Mouse (Mus musculus): ENCODE measurements at regions not wholly inside any gene's neighbourhood (a gene's known extent, or its start where the extent isn't known, plus 50 kb on each side); places are given as distances from the start of the nearest gene placed in this dataset.
A peak's percentile ranks its signal among the peaks of the same experiment; 100 is the strongest.

DNA sequence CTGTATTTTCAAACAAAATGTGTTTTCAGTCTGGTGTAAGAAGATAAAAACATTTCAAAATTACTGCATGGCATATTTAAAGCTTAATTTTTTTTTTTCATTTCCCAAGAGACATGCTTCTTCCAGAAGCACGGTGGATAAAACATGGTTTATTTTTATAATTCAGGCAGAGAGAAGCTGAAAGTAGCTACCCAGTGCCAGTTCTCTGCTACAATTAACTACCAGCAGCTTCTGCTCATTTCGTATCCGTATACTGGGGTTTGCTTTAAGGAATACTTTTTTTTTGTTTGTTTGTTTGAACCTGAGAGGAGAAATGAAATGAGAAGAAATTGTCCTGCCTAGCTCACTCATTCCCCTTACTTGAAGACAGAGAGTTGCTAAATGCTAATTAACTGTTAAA lies 98.9 kb upstream of the Tmtc1 start:
- no peak for DNase-seq (ENCODE audit: extremely low spot score, low spot score)

GRCm38 (mm10) chr6:148541981-148542380 lies 97.8 kb upstream of the Tmtc1 start:
- DNase-seq (ENCODE audit: extremely low spot score, low spot score): no peak

GRCm38 (mm10) chr6:148539207-148539960 lies 95.2 kb upstream of the Tmtc1 start:
- peak; percentile 14 for DNase-seq (ENCODE audit: extremely low spot score, low spot score)

DNA sequence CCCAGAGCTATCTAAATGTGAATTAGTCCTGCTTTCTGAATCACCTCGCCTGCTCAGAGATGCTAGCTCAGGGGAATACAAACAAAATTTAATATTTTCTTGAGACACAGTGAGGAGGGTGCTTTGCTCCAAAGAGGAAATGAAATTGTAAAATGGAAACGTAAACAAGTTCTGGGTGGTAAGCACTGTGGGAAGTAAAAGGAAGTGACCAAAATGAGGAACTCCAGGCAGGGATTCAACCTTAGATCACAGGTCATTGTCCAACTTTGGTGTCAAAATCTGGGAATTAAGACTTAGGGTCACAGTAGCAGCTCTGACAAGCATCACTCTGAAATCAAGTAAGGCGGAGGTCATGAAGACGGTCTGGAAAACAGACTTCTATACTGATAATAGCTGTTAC lies 90.2 kb upstream of the Tmtc1 start:
- DNase-seq (ENCODE audit: extremely low spot score, low spot score): no peak

- no peak for DNase-seq (ENCODE audit: extremely low spot score, low spot score)
These were observed 86.9 kb upstream of the Tmtc1 start for GRCm38 (mm10) chr6:148531068-148531467.

DNA sequence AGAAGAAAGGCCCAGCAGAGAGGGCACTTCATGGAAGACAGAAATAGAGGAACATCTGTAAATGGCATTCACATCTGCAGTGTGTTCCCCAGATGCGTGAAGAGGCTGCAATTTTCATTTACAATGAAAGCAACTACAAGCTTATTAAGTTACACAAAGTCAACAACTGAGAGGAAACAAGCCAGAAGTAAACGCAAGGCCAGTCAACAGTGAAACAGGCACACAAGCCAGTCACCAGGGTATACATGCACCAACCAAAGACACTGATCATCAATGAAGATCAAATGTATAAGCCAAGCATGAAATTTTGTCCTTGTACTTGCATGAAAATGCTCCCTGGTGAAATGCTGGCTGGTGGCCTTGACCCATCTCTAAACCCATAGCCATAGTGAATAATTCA lies 84.4 kb upstream of the Tmtc1 start:
- DNase-seq (ENCODE audit: extremely low spot score, low spot score): no peak

- DNase-seq (ENCODE audit: extremely low spot score, low spot score): no peak
These were observed 78.7 kb upstream of the Tmtc1 start for GRCm38 (mm10) chr6:148522893-148523292.

DNA sequence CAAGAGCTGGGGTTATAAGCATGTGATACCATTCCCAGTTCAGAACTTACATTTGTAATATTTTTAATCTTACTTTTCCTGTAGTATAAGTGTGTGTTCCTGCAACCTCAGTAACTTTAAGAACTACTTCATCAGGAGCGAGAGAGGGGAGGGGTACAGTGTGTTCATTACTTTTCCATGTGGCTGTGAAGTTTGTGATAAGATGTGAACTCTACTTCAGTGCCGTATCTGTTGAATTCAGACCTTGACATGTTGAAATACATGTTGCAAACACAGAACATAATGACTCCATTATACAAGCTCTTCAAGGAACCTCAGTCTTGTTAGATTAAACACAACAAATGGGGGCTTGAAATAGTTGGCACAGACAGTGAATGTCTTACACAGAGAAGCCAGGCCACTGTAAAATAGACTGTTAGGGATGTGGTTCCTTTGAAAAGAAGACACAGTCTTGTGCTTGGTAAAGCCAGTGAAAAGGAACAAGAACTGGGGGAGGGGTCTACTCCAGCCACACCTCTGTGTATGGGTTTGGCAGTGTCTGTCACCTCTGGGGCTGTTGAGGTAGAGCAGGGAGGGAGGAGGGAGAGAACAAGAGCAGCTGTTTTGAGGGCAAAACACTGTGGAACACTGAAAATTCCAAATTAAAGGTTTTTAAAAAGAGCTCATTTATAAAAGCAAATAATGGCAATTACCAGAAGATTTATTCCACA lies 73.5 kb upstream of the Tmtc1 start:
- DNase-seq (ENCODE audit: extremely low spot score, low spot score): no peak

GRCm38 (mm10) chr6:148516654-148517053 lies 72.5 kb upstream of the Tmtc1 start:
- DNase-seq (ENCODE audit: extremely low spot score, low spot score): no peak

GRCm38 (mm10) chr6:148515105-148515504 lies 70.9 kb upstream of the Tmtc1 start:
- DNase-seq (ENCODE audit: extremely low spot score, low spot score): no peak

DNA sequence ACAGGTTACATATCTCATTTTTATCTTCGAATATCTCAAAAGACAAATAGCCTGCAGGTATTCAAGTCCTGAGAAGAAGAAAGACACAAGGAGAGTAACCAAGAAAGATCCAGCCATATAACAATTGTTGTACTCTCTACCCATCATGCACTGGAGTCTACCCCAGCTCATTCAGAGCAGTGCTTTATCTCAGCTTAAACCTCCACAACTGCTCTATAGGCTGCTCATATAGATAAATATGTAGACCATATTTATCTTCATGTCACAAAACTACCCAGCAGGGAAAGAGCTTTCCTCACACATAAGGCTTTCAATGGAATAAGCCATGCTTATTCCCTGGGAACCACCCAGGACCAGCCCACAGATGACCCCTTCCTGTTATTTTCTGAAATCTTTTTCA lies 70.5 kb upstream of the Tmtc1 start:
- DNase-seq (ENCODE audit: extremely low spot score, low spot score): no peak

GRCm38 (mm10) chr6:148514124-148514523 lies 69.9 kb upstream of the Tmtc1 start:
- DNase-seq (ENCODE audit: extremely low spot score, low spot score): no peak

DNA sequence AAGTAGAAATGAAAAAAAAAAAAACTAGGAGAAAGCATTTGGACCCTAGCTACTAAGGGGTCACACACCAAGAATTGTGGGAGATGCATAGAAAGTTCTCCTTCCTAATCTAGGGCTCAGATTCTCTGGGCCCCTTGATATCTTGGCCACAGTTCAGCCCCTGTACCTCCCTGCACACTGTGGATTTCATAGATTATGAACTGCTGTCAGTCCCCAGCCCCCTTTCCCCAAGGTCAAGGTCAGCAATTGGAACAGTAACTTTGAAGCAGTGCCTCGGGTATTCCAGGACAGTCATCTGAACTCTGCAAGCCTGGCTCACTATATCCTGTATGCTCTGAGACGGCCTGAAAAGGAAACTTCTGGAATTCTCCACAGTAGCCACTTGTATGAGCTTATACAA lies 68.9 kb upstream of the Tmtc1 start:
- DNase-seq (ENCODE audit: extremely low spot score, low spot score): no peak

- DNase-seq (ENCODE audit: extremely low spot score, low spot score): no peak
These were observed 61.1 kb upstream of the Tmtc1 start for GRCm38 (mm10) chr6:148505325-148505724.

DNA sequence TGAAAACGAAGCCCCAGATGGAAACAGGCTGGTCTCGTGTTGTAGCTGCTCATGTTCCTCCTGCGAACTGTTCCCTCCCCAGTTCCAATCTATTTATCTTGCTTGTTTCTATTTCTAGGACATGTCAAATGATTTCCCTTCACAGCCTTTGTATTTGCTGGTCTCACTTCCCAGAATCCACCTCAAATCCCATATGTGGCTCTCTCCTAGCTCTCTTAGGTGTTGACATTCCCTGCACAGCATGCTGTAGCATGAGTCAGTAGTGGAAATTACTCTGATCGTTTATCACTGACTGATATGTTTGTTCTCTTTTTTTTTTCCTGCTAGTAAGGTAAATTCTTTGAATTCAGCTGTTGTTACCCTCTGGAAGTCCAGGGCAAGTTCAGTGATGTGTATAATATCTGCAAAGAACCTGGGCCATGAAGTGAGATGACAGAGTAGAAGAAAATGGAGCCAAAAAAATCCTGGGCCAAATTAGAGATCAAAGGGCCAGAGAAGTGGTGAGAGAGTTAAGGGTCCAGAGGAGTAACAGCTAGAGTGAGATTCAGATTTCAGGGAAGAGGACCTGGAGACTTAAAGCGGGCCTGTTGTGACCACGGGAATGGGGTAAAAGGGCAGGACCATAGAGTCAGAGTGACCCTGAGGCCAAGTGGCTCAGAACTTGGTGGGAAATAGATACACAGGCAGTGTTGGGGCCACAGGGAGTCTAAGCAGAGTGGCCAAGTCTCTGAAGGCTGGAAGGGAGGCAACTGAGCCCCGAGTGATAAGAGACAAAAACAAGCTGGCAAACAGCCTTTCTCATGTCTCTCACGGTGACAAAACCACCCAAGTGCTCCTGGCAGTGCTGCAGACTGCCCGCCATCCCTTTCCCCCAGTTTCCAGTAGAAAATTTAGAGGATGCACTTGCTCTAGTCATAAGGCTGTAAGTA lies 56.3 kb upstream of the Tmtc1 start:
- no peak for DNase-seq (ENCODE audit: extremely low spot score, low spot score)

Data from neural tube, embryonic 10.5 days (tissue).